Mouse (Mus musculus) macrophage (primary cell): ENCODE data around the gene Prdx1. TPM values are rescaled to one million over a fixed set of nuclear protein-coding genes. Genes with fewer than 3 reads are reported as not detected.

Experiments
- H3K27ac ChIP-seq: fragments of 350-480 bp; formaldehyde crosslinking; 2 replicates; pipeline ENCODE4 v1.9.0; 2021
- H3K36me3 ChIP-seq: fragments of 350-480 bp; formaldehyde crosslinking; 2 replicates; pipeline ENCODE4 v1.9.0; 2021; ENCODE audit errors: inconsistent target
- H3K4me3 ChIP-seq: fragments of 350-480 bp; formaldehyde crosslinking; 2 replicates; pipeline ENCODE4 v1.9.0; 2021; ENCODE audit errors: inconsistent target
- H3K79me2 ChIP-seq: fragments of 350-480 bp; formaldehyde crosslinking; 2 replicates; pipeline ENCODE4 v1.9.0; 2021; ENCODE audit errors: inconsistent target
- WGBS: methylation state at CpG from one replicate; pipeline ENCODE4 v1.1.7; 2026; ENCODE audit warnings: inconsistent platforms; ENCODE audit not compliant: missing documents; 5-methylcytosine and 5-hydroxymethylcytosine counted together
- polyA plus RNA-seq: library from polyadenylated mRNA; stranded (reverse); fragments of 250-400 nt; gene quantifications from 3 replicates; pipeline ENCODE4 v1.2.4, GENCODE M21; 2018; ENCODE audit warnings: inconsistent platforms

Gene Prdx1
- polyA plus RNA-seq, 1 experiment from 2014 or later = 1,969 TPM

GRCm38 (mm10) chr4:116692146-116692545 lies 6.8 kb downstream of the Prdx1 start:
- H3K4me3 ChIP-seq = no peak overlapping the region
- H3K36me3 ChIP-seq = peaks cover 66% of the 10 kb centered on the region
- H3K79me2 ChIP-seq = peaks cover 100% of the 10 kb centered on the region
- WGBS = 92% methylated on average over 2 of the region's 2 CpGs
- no peak overlapping the region for H3K27ac ChIP-seq

DNA sequence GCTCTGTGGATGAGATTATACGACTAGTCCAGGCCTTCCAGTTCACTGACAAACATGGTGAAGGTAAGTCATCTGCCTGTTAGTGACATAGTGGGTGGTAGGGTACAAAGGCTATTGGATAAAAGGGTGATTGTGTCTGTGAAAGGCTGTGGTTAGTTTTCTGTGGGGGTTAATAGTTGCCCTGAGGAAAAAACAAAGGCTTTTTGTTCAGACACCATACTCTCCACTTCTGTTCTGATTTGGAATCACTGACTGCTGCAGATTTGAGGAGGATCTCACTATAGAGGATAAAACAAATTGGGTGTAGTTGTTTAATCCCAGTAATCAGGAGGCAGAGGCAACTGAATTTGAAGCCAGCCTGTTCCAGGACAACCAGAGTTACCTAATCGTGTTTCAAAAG lies 8.4 kb downstream of the Prdx1 start:
- WGBS = 92% methylated on average over 2 of the region's 2 CpGs
- Histone ChIP-seq H3K79me2 (peaks cover 96% of the 10 kb centered on the region), H3K27ac (no peak overlapping the region), H3K4me3 (no peak overlapping the region), H3K36me3 (peaks cover 74% of the 10 kb centered on the region)

GRCm38 (mm10) chr4:116698693-116699342 lies 13.5 kb downstream of the Prdx1 start:
- Histone ChIP-seq H3K79me2 (peaks cover 46% of the 10 kb centered on the region), H3K4me3 (no peak overlapping the region), H3K36me3 (peaks cover 65% of the 10 kb centered on the region), H3K27ac (no peak overlapping the region)
- WGBS = 94% methylated on average over 2 of the region's 2 CpGs

DNA sequence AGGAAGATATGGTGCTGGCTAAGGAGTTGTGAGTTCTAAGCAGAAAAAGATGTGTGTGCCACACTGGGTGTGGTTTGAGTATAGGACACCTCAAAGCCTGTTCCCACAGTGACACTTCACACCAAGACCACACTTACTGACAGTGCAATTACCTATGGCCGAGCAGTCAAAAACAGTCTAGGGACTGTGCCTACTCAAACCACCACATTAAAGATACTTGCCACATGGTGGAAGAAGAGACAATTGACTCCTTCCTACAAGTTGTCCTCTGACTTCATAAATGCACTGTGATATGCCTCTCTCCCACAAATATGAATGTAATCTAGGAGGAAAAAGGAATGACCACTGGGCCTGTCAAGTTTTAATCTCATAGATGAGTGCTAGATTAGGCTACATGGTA lies 15.6 kb downstream of the Prdx1 start:
- WGBS = 100% methylated on average over 1 of the region's 1 CpGs
- H3K36me3 ChIP-seq = peaks cover 45% of the 10 kb centered on the region

DNA sequence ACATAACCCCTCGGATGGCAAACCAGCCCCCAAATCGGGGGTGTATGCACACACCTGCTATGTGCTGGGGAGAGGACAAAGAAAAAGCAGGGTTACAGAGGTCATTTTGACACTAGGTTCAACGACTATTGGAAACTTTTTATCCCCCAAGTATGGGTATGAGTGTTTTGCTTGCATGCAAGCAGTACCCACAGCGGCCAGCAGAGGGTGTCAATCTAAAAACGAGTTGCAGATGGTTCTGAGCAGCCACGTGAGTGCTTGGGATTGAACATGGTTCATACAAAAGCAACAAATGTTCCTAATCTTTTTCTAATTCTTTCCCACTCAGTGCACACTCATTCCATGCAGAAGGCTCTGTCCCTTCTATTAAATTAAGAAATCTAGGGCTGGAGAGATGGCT lies 18.5 kb downstream of the Prdx1 start:
- Histone ChIP-seq H3K36me3 (peaks cover 20% of the 10 kb centered on the region), H3K27ac (no peak overlapping the region), H3K79me2 (no peaks in the 10 kb centered on the region; the same call in 1 of the 2 replicates), H3K4me3 (no peak overlapping the region)
- 27% methylated on average over 6 of the region's 6 CpGs for WGBS

More for the DNA sequence above, 15.6 kb downstream of the Prdx1 start:
- no peak overlapping the region for H3K27ac ChIP-seq
- H3K4me3 ChIP-seq = no peak overlapping the region
- peaks cover 25% of the 10 kb centered on the region for H3K79me2 ChIP-seq

DNA sequence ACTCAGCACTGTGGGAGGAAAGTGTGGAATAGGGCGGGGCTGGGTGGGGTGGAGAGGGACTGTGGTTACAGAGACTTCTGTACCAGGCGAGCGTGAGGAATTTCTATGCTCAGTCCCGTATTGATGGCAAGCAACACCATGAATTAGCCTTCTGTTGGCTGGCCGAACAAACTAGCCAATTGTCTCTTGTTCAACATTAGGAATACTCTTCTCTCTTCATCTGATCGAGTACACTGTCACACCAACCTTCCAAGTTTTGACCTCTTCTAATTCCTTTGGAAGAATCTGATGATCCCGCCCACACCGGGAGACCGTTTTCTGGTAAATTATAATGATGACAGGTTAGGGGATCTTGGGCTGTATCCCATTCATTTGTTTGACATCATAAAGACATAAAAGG lies 22.3 kb downstream of the Prdx1 start:
- Histone ChIP-seq H3K79me2 (no peaks in the 10 kb centered on the region), H3K27ac (peak overlapping the region; percentile 32), H3K36me3 (no peaks in the 10 kb centered on the region), H3K4me3 (peak overlapping the region; percentile 72)
- WGBS = 9% methylated on average over 9 of the region's 9 CpGs

- H3K27ac ChIP-seq = peak within 1 kb of the TSS; percentile 32
- H3K4me3 ChIP-seq = peak within 1 kb of the TSS; percentile 72
- no peaks in the 10 kb centered on the region for H3K36me3 ChIP-seq
- no peaks in the 10 kb centered on the region for H3K79me2 ChIP-seq
- under 1% methylated on average over 29 of the region's 29 CpGs for WGBS
These were observed 22.9 kb downstream of the Prdx1 start, which contains the start of the genes Mmachc and Ccdc163 for GRCm38 (mm10) chr4:116708201-116708764. TSS of gene Mmachc (minus strand) at chr4:116708406. TSS of gene Ccdc163 (plus strand) at chr4:116708509.

GRCm38 (mm10) chr4:116708791-116709390 lies 23.5 kb downstream of the Prdx1 start:
- H3K27ac ChIP-seq = peak overlapping the region; percentile 32
- WGBS = 4% methylated on average over 8 of the region's 9 CpGs

DNA sequence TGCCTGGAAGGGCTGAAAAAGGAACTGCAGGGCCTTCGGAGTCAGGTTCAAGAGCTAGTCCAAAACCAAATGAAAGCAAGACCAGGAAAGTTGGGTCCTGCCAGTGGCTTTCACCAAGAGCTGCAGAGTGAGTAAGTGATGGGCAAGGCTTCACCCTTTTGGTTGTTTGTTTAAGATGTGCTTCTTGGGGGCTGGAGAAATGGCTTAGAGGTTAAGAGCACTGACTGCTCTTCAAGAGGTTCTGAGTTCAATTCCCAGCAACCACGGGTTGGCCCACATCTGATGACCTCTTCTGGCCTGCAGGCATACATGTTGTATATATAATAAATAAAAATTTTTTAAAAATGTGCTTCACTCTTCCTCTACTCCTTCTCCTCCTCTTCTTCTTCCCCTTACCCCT lies 24.8 kb downstream of the Prdx1 start:
- Histone ChIP-seq H3K27ac (no peak overlapping the region), H3K79me2 (no peaks in the 10 kb centered on the region), H3K4me3 (no peak overlapping the region), H3K36me3 (0 out of 2 replicates have a peak, but pooled peaks cover 5% of the 10 kb centered on the region)
- WGBS = 86% methylated on average over 1 of the region's 2 CpGs

More at GRCm38 (mm10) chr4:116708791-116709390, 23.5 kb downstream of the Prdx1 start:
- Histone ChIP-seq H3K4me3 (peak overlapping the region; percentile 72), H3K79me2 (no peaks in the 10 kb centered on the region), H3K36me3 (no peaks in the 10 kb centered on the region)

DNA sequence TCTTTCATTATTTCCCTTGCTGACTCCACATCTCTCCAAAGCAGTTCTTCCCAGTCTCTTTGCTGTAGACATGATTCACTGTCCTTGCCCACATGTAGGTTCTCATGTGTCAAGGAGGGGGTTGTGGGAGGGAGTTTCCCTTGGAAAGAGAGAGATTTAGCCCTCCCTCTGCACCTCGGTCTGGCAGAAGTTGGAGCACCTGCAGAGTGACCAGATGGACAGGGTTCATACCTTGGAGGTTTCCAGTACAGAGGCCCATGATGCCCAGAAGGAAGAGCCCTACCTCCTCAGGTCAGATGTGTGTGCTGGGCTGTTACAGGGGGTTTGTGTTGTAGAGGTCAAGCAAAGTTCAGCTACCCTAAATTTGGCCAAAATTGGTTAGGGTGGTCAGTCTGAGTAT lies 27.2 kb downstream of the Prdx1 start:
- Histone ChIP-seq H3K36me3 (0 out of 2 replicates have a peak, but pooled peaks cover 5% of the 10 kb centered on the region), H3K4me3 (no peak overlapping the region), H3K79me2 (no peaks in the 10 kb centered on the region), H3K27ac (no peak overlapping the region)
- WGBS = 91% methylated on average over 1 of the region's 1 CpGs

DNA sequence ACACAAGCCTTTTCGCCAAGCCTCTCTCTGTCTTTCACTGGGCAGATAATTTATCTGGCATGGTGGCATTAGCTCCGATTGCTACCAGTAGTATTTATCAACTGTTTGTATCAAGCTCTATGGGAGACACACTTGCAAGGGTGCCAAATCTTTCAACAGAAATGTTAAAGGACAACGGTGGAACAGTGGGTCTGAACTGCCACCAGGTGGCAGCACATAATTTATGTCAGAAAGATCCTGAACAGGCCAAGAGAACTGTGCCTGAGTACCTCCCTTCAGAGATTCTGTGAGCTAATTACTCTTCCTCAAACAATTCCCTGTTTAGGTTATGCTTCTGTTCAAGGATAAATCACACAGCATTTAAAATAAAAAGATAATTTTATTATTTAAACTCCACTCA lies 34.1 kb downstream of the Prdx1 start:
- H3K4me3 ChIP-seq = no peak overlapping the region
- H3K27ac ChIP-seq = no peak overlapping the region
- 28% methylated on average over 3 of the region's 3 CpGs for WGBS
- H3K79me2 ChIP-seq = no peaks in the 10 kb centered on the region; the same call in 1 of the 2 replicates
- H3K36me3 ChIP-seq = 0 out of 2 replicates have a peak, but pooled peaks cover 5% of the 10 kb centered on the region

DNA sequence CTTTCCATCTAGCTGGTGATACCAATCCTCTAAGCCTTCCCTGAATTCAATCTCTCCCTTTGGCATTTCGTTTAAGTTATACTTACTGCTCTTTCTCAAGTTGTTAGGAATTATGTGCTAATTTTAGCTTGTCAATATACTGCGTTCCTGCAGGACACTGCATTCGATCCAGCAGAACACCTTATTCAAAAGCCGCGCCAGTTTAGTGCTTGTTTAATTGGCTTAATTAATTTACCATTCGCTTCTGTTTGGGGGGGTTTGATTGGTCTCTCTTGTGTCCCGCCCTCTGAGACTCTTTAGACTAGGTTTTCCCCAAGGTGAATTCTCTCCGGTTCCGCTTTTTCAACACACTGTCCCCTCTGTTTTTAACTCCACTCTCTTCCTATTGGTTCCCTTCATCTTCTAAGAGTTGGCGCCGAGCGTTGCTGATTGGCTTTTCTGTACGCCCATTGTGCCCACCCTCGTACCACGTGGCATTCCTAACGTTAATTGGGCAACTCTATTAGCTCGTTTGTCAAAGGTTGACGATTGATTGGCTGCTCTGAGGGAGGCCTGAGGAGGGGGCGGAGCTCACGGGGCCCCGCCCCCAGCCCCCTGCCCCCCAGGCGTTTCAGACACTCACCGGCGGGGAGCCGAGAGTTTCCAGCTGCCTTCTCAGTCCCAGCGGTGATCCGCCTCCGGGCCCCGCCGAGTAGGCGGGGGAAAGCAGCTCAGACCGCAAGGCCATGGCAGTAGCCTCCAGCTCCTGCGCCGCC lies 35.2 kb downstream of the Prdx1 start, which contains the start of gene Tesk2:
Gene Tesk2 (plus strand): TSS at position 606 of the 755 bp plus-strand sequence.
- WGBS = under 1% methylated on average over 32 of the region's 34 CpGs
- Histone ChIP-seq H3K79me2 (no peaks in the 10 kb centered on the region; the same call in 1 of the 2 replicates), H3K4me3 (peak within 1 kb of the TSS; percentile 56), H3K27ac (peak within 1 kb of the TSS; percentile 36), H3K36me3 (no peaks in the 10 kb centered on the region)

GRCm38 (mm10) chr4:116721098-116721628 lies 35.8 kb downstream of the Prdx1 start:
- 2% methylated on average over 29 of the region's 29 CpGs for WGBS
- Histone ChIP-seq H3K4me3 (peak overlapping the region; percentile 56), H3K36me3 (no peaks in the 10 kb centered on the region), H3K27ac (no peak overlapping the region), H3K79me2 (no peaks in the 10 kb centered on the region; the same call in 1 of the 2 replicates)

DNA sequence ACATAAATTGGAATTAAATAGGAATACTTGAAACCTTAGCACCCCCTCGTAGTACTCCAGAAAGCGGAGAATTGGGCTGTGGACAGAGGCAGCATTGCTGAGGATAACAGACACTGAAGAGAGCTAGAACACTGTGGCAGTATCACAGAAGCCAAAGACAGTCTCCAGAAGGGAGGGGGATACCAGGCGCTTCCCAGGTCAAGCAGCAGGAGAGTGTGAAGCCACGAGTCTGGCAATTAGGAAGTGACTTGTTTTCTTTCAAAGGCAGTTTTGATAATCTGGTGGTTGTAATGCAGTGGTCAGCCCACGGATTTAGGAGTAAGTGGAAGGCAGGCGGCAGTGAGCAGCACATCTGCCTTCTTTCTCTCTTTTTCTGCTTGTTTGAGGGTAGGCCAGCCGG lies 36.9 kb downstream of the Prdx1 start:
- Histone ChIP-seq H3K27ac (no peak overlapping the region), H3K4me3 (no peak overlapping the region), H3K36me3 (no peaks in the 10 kb centered on the region), H3K79me2 (no peaks in the 10 kb centered on the region; the same call in 1 of the 2 replicates)
- WGBS = 81% methylated on average over 6 of the region's 7 CpGs
